Mouse (Mus musculus) intestine, postnatal 0 days (tissue): ENCODE measurements around the gene Cbx1. TPM values are rescaled to one million over a fixed set of nuclear protein-coding genes. Genes with fewer than 3 reads are reported as not detected.
"Not testable (repeated sequence)": the region's sequence is repeated elsewhere in the genome, so short reads cannot be mapped to it uniquely, and the experiment has no call there.

ENCODE experiments used
- ATAC-seq: fragments of 200-750 bp; cut with Nextera tagmentation; 2 replicates; pipeline ENCODE4 v1.8.0; 2017; ENCODE audit warnings: mild to moderate bottlenecking, moderate TSS enrichment, moderate library complexity
- H3K27ac ChIP-seq: fragments of 300-500 bp; sonication (generic); 2 replicates; pipeline ENCODE4 v1.5.1; 2014; ENCODE audit warnings: mild to moderate bottlenecking, low read depth, low read length, moderate library complexity
- H3K27me3 ChIP-seq: fragments of 300-500 bp; sonication (generic); replicated peaks from 2 replicates; pipeline ENCODE4 v1.6.1; 2014; ENCODE audit warnings: low read length, mixed read lengths; ENCODE audit not compliant: control insufficient read depth, insufficient read depth
- H3K36me3 ChIP-seq: fragments of 300-500 bp; sonication (generic); 2 replicates; pipeline ENCODE4 v1.6.1; 2014; ENCODE audit warnings: mild to moderate bottlenecking, moderate library complexity; ENCODE audit not compliant: control insufficient read depth, insufficient read depth
- H3K4me1 ChIP-seq: fragments of 300-500 bp; sonication (generic); replicated peaks from 2 replicates; pipeline ENCODE4 v1.6.1; 2014; ENCODE audit warnings: antibody characterized with exemption, low read length, mixed read lengths; ENCODE audit not compliant: control insufficient read depth, insufficient read depth
- H3K4me2 ChIP-seq: fragments of 300-500 bp; sonication (generic); replicated peaks from 2 replicates; pipeline ENCODE4 v1.6.1; 2014; ENCODE audit warnings: low read depth, mild to moderate bottlenecking, moderate library complexity
- H3K4me3 ChIP-seq: fragments of 300-500 bp; sonication (generic); 2 replicates; pipeline ENCODE4 v1.5.1; 2014; ENCODE audit warnings: low read depth, low read length
- H3K9ac ChIP-seq: fragments of 300-500 bp; sonication (generic); 2 replicates; pipeline ENCODE4 v1.6.1; 2014; ENCODE audit warnings: mild to moderate bottlenecking, low read depth, low read length
- H3K9me3 ChIP-seq: fragments of 300-500 bp; sonication (generic); 2 replicates; pipeline ENCODE4 v1.6.1; 2016; ENCODE audit warnings: mixed run types; ENCODE audit not compliant: control insufficient read depth
- CTCF ChIP-seq: sonication (generic); IDR thresholded peaks from 2 replicates; pipeline ENCODE4 v1.5.1; 2016; ENCODE audit warnings: low read depth, mild to moderate bottlenecking, control low read depth, antibody characterized with exemption, moderate library complexity
- WGBS: fragments of 180-500 bp; shearing (Covaris S2); extraction: QIAGEN DNeasy Blood & Tissue Kit; methylation state at CpG from one replicate; pipeline ENCODE4 v1.1.7; 2014; 5-methylcytosine and 5-hydroxymethylcytosine counted together
- polyA plus RNA-seq: library from polyadenylated mRNA; unstranded; fragments of >200 nt; fragmentation: Nextera tagmentation; extraction: Ambion mirVana; gene quantifications from 2 replicates; pipeline ENCODE4 v1.2.1, GENCODE M21; 2015

Cbx1 gene
- polyA plus RNA-seq, 1 experiment from 2014 or later, result 39.3 TPM

GRCm38 (mm10) chr11:96808066-96808465 lies 19.1 kb downstream of the Cbx1 start:
- Histone ChIP-seq H3K9me3 (no peaks in the 10 kb centered on the region), H3K4me1 (no peaks in the 10 kb centered on the region), H3K36me3 (peaks cover 68% of the 10 kb centered on the region), H3K4me3 (no peak overlapping the region), H3K27ac (no peak overlapping the region), H3K9ac (no peak overlapping the region), H3K27me3 (no peaks in the 10 kb centered on the region), H3K4me2 (no peak overlapping the region)
- TF ChIP-seq CTCF, result peak; percentile 48
- no peak for ATAC-seq
- 57% methylated on average over 1 of the region's 1 CpGs for WGBS

GRCm38 (mm10) chr11:96809562-96810235 lies 20.8 kb downstream of the Cbx1 start:
- Histone ChIP-seq H3K4me2 (no peak overlapping the region), H3K36me3 (peaks cover 59% of the 10 kb centered on the region), H3K27me3 (no peaks in the 10 kb centered on the region), H3K27ac (no peak overlapping the region; the same call in 1 of the 2 replicates), H3K4me3 (no peak overlapping the region), H3K9me3 (no peaks in the 10 kb centered on the region), H3K9ac (no peak overlapping the region), H3K4me1 (no peaks in the 10 kb centered on the region)
- no peak for TF ChIP-seq CTCF
- ATAC-seq, result no peak
- WGBS, result 86% methylated on average over 6 of the region's 6 CpGs

DNA sequence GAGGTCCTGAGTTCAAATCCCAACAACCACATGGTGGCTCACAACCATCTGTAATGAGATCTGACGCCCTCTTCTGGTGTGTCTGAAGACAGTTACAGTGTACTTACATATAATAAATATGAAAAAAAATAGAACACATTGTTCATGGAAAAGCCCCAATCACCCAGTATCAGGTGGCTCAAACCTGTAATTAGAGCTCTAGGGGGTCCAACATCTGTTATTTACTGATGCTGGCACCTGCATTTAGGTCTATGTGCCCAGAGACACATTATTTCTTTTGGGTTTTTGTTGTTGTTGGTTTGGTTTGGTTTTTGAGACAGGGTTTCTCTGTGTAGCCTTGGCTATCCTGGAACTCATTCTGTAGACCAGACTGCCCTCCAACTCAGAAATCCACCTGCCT lies 22.3 kb downstream of the Cbx1 start:
- H3K4me2 ChIP-seq, H3K9me3 ChIP-seq, H3K27ac ChIP-seq, H3K4me3 ChIP-seq, H3K9ac ChIP-seq, H3K4me1 ChIP-seq, H3K27me3 ChIP-seq, ATAC-seq: not testable (repeated sequence)
- WGBS, result 85% methylated on average over 1 of the region's 1 CpGs
- H3K36me3 ChIP-seq, result peaks cover 51% of the 10 kb centered on the region

- no peak for ATAC-seq
- 81% methylated on average over 4 of the region's 4 CpGs for WGBS
- no peaks in the 10 kb centered on the region for H3K9me3 ChIP-seq
- no peak overlapping the region for H3K27ac ChIP-seq
- no peak overlapping the region for H3K4me3 ChIP-seq
- no peak overlapping the region for H3K9ac ChIP-seq
- H3K4me2 ChIP-seq, result no peak overlapping the region
- no peaks in the 10 kb centered on the region for H3K4me1 ChIP-seq
- no peaks in the 10 kb centered on the region for H3K27me3 ChIP-seq
- no peak for TF ChIP-seq CTCF
- H3K36me3 ChIP-seq, result peaks cover 59% of the 10 kb centered on the region
Observed at GRCm38 (mm10) chr11:96813455-96813854, 24.5 kb downstream of the Cbx1 start.

DNA sequence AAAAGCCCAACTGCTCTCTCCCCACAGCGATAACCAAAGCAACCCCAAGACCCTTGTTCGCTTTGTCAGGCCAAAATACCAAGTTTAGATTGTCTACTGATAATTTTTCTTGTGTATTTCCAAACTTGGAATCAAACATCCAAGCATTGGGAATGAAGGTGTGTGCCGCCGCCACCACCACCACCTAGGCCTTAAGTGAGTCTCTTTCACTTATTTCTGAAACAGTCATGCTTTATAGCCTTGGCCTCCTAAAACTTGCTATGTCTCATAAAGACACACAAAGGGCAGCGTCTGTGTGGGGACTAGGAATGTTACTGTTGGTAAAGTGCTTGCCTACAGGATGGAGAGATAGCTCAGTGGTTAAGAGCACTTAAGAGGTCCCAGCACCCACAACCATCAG lies 25.0 kb downstream of the Cbx1 start:
- H3K4me3 ChIP-seq, result no peak overlapping the region
- H3K9me3 ChIP-seq, result no peaks in the 10 kb centered on the region
- no peak for TF ChIP-seq CTCF
- no peak overlapping the region for H3K4me2 ChIP-seq
- peaks cover 59% of the 10 kb centered on the region for H3K36me3 ChIP-seq
- H3K27ac ChIP-seq, result no peak overlapping the region
- H3K9ac ChIP-seq, result no peak overlapping the region
- no peaks in the 10 kb centered on the region for H3K27me3 ChIP-seq
- no peaks in the 10 kb centered on the region for H3K4me1 ChIP-seq
- ATAC-seq, result no peak
- WGBS, result 89% methylated on average over 5 of the region's 5 CpGs

GRCm38 (mm10) chr11:96814443-96814842 lies 25.5 kb downstream of the Cbx1 start:
- Histone ChIP-seq H3K4me1 (no peaks in the 10 kb centered on the region), H3K9me3 (no peaks in the 10 kb centered on the region), H3K27ac (no peak overlapping the region), H3K36me3 (peaks cover 59% of the 10 kb centered on the region), H3K9ac (no peak overlapping the region), H3K4me2 (no peak overlapping the region), H3K27me3 (no peaks in the 10 kb centered on the region), H3K4me3 (no peak overlapping the region)
- no peak for ATAC-seq
- WGBS, result 66% methylated on average over 2 of the region's 2 CpGs
- no peak for TF ChIP-seq CTCF

GRCm38 (mm10) chr11:96815895-96816294 lies 27.0 kb downstream of the Cbx1 start:
- TF ChIP-seq CTCF, result no peak
- Histone ChIP-seq H3K27ac (no peak overlapping the region), H3K27me3 (no peaks in the 10 kb centered on the region), H3K4me3 (no peak overlapping the region), H3K4me2 (no peak overlapping the region), H3K36me3 (peaks cover 62% of the 10 kb centered on the region), H3K9ac (no peak overlapping the region), H3K4me1 (no peaks in the 10 kb centered on the region), H3K9me3 (no peaks in the 10 kb centered on the region)
- no peak for ATAC-seq
- 99% methylated on average over 2 of the region's 2 CpGs for WGBS
